Comparison of ENCODE assay signal across 15 mouse cellular contexts in genomic region chr8:110649286-110649685, GRCm38 (mm10).
"Had no signal": no experiment of that assay in that cellular context is flagged by ENCODE, and none has a peak within 500 bp of the region (broad histone marks: within the 10 kb centered on the region; RNA-seq: fewer than 3 reads in every experiment).

No protein-coding gene starts in this region.

- H3K4me1 ChIP-seq: liver, embryonic 13.5 days; neural tube, embryonic 12.5 days; neural tube, embryonic 15.5 days; stomach, embryonic 15.5 days had no signal

- H3K27me3 ChIP-seq: liver, embryonic 13.5 days; neural tube, embryonic 12.5 days; neural tube, embryonic 15.5 days; stomach, embryonic 15.5 days had no signal

- H3K27ac ChIP-seq: liver, embryonic 13.5 days; neural tube, embryonic 12.5 days; neural tube, embryonic 15.5 days; stomach, embryonic 15.5 days had no signal

- DNase-seq: kidney, postnatal 14 days; kidney, postnatal 4 days; liver, embryonic 13.5 days; lung, adult 2 months; lung, postnatal 14 days; lung, postnatal 4 days; midbrain, embryonic 14.5 days; retina, postnatal 1 day; right cerebral cortex, postnatal 25 days; spleen, adult 18-20 months; thymus, postnatal 25 days had no signal

- H3K4me3 ChIP-seq: liver, embryonic 13.5 days; neural tube, embryonic 12.5 days; neural tube, embryonic 15.5 days; stomach, embryonic 15.5 days had no signal

- H3K4me2 ChIP-seq: liver, embryonic 13.5 days; midbrain, embryonic 11.5 days; neural tube, embryonic 12.5 days; neural tube, embryonic 15.5 days; stomach, embryonic 15.5 days had no signal
